Mouse (Mus musculus): Measurements from ENCODE around the gene Slc7a11. TPM values are rescaled to one million over a fixed set of nuclear protein-coding genes. Genes with fewer than 3 reads are reported as not detected.

Slc7a11 gene
- polyA plus RNA-seq, 1 experiment, result 11.3 TPM

DNA sequence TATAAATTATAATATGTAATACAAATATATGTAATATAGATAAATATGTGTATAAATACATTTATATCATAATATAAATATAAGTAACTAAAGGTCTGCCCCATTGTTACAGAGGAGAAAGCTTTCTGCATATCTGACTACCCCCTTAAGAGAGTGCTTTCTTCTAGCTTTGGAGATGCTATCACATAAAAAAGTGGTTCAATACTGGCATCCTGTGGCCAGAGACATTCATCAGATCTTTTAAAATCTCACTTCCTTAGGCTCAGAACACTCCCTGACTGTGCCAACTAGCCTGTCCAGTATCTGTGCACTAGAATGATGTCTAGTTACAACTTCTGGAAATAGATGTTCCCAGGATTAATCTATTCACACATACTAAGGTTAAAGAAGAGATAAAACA is 67.9 kb downstream of the Slc7a11 start:
- H3K4me3 ChIP-seq (ENCODE audit: control insufficient read depth, insufficient read depth, low read length), result no peak overlapping the region
- no peaks in the 10 kb centered on the region; the same call in 1 of the 2 replicates for H3K4me1 ChIP-seq (replicated peaks; ENCODE audit: control insufficient read depth, insufficient read depth, low read length)
- H3K36me3 ChIP-seq (ENCODE audit: control insufficient read depth, insufficient read depth, low read length), result peaks cover 29% of the 10 kb centered on the region
- TF ChIP-seq POLR2A (IDR thresholded peaks at IDR 0.05; ENCODE audit: control insufficient read depth, extremely low read depth, insufficient read depth, low read length, poor library complexity) (no peak), CTCF (IDR thresholded peaks at IDR 0.05; ENCODE audit: borderline replicate concordance, control insufficient read depth, extremely low read depth, insufficient read depth, low read length, poor library complexity) (no peak)
- no peak for DNase-seq
- no peaks in the 10 kb centered on the region for H3K27me3 ChIP-seq (ENCODE audit: control insufficient read depth, insufficient read depth, low read length)
- H3K27ac ChIP-seq (ENCODE audit: control insufficient read depth, insufficient read depth, low read length), result no peak overlapping the region

DNA sequence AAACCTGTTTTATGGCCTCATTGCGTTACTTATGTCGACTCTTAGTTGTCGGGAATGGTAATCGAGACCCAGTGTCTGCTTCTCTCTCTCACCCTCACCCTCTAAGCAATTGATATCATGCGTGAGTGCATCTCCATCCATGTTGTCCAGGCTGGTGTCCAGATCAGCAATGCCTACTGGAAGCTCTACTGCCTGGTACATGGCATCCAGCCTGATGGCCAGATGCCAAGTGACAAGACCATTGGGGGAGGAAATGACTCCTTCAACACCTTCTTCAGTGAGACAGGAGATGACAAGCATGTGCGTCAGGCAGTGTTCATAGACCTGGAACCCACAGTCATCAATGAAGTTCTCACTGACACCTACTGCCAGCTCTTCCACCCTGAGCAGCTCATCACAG is 73.6 kb downstream of the Slc7a11 start:
- H3K27me3 ChIP-seq (ENCODE audit: control insufficient read depth, insufficient read depth, low read length), result no peaks in the 10 kb centered on the region
- no peak overlapping the region for H3K27ac ChIP-seq (ENCODE audit: control insufficient read depth, insufficient read depth, low read length)
- TF ChIP-seq POLR2A (IDR thresholded peaks at IDR 0.05; ENCODE audit: control insufficient read depth, extremely low read depth, insufficient read depth, low read length, poor library complexity), result no peak
- TF ChIP-seq CTCF (IDR thresholded peaks at IDR 0.05; ENCODE audit: borderline replicate concordance, control insufficient read depth, extremely low read depth, insufficient read depth, low read length, poor library complexity), result no peak
- no peak for DNase-seq
- H3K36me3 ChIP-seq (ENCODE audit: control insufficient read depth, insufficient read depth, low read length), result no peaks in the 10 kb centered on the region; the same call in 1 of the 2 replicates
- 96% methylated on average over 6 of the region's 6 CpGs for WGBS
- peaks cover 3% of the 10 kb centered on the region; the same call in 1 of the 2 replicates for H3K4me1 ChIP-seq (replicated peaks; ENCODE audit: control insufficient read depth, insufficient read depth, low read length)
- no peak overlapping the region for H3K4me3 ChIP-seq (ENCODE audit: control insufficient read depth, insufficient read depth, low read length)

DNA sequence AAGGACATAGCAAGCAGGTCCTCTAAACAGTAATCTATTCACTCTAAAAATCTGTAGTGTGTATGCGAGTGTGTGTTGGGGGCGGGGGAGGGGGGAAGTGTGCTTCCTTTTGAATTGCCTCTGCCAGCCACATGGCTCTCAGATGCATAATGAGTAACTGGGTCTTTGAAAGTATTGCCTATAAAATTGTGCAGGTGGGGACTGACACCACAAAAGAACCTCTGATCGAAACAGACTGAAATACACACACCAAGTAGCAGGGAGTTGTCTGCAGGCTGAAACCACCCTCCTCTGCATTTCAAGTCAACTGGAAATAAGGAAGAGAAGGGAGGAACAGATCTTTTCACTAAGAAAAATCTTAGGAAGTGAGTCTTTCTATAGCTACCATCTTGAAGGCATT is 76.2 kb downstream of the Slc7a11 start:
- H3K36me3 ChIP-seq (ENCODE audit: control insufficient read depth, insufficient read depth, low read length), result no peaks in the 10 kb centered on the region
- H3K27me3 ChIP-seq (ENCODE audit: control insufficient read depth, insufficient read depth, low read length), result no peaks in the 10 kb centered on the region
- 75% methylated on average over 3 of the region's 3 CpGs for WGBS
- H3K4me1 ChIP-seq (replicated peaks; ENCODE audit: control insufficient read depth, insufficient read depth, low read length), result peaks cover 3% of the 10 kb centered on the region; the same call in 1 of the 2 replicates
- DNase-seq, result no peak
- H3K4me3 ChIP-seq (ENCODE audit: control insufficient read depth, insufficient read depth, low read length), result no peak overlapping the region
- H3K27ac ChIP-seq (ENCODE audit: control insufficient read depth, insufficient read depth, low read length), result no peak overlapping the region
- TF ChIP-seq POLR2A (IDR thresholded peaks at IDR 0.05; ENCODE audit: control insufficient read depth, extremely low read depth, insufficient read depth, low read length, poor library complexity), result no peak
- no peak for TF ChIP-seq CTCF (IDR thresholded peaks at IDR 0.05; ENCODE audit: borderline replicate concordance, control insufficient read depth, extremely low read depth, insufficient read depth, low read length, poor library complexity)

DNA sequence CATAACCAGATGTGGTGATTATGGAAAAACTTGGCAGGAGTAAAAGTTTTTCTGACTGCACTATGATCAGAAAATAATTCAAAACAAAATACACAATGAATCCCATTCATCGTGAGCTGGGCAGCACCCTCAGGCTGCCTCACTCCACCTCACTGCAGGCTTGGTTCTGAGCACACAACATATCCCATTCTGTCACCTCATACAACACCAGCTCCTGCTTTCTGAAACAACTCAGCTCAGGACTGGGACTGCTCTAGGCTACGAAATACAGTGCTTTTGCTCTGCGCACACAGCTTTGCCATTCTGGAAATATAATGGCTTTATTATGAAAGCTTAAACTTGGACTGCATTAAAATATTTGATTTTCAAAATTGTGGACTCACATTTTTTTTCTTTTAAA is 79.8 kb downstream of the Slc7a11 start:
- 96% methylated on average over 3 of the region's 3 CpGs for WGBS
- no peak overlapping the region for H3K4me3 ChIP-seq (ENCODE audit: control insufficient read depth, insufficient read depth, low read length)
- DNase-seq, result no peak
- peaks cover 3% of the 10 kb centered on the region; the same call in 1 of the 2 replicates for H3K4me1 ChIP-seq (replicated peaks; ENCODE audit: control insufficient read depth, insufficient read depth, low read length)
- no peaks in the 10 kb centered on the region for H3K27me3 ChIP-seq (ENCODE audit: control insufficient read depth, insufficient read depth, low read length)
- no peak overlapping the region for H3K27ac ChIP-seq (ENCODE audit: control insufficient read depth, insufficient read depth, low read length)
- no peak for TF ChIP-seq CTCF (IDR thresholded peaks at IDR 0.05; ENCODE audit: borderline replicate concordance, control insufficient read depth, extremely low read depth, insufficient read depth, low read length, poor library complexity)
- TF ChIP-seq POLR2A (IDR thresholded peaks at IDR 0.05; ENCODE audit: control insufficient read depth, extremely low read depth, insufficient read depth, low read length, poor library complexity), result no peak
- no peaks in the 10 kb centered on the region for H3K36me3 ChIP-seq (ENCODE audit: control insufficient read depth, insufficient read depth, low read length)

DNA sequence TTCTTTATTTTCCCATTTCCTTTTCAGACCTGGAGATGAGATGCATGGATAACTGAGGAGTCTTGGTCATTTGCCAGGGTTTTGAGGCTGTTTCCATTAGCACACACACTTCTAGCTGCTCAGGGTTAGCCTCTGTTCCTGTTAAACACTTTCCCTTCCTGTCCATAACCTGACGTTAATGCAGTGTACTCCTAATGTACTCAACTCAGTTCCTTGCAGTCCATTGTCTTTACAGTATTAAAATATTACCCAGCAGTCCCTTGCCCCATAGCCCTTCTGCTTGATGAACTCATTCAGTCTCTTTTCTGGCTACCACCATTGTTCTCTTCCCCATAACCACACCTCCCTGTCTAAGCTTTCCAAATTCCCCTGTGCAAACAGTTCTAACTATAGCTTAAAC is 96.3 kb downstream of the Slc7a11 start:
- Histone ChIP-seq H3K27ac (ENCODE audit: control insufficient read depth, insufficient read depth, low read length) (no peak overlapping the region), H3K36me3 (ENCODE audit: control insufficient read depth, insufficient read depth, low read length) (no peaks in the 10 kb centered on the region), H3K4me1 (replicated peaks; ENCODE audit: control insufficient read depth, insufficient read depth, low read length) (no peaks in the 10 kb centered on the region), H3K27me3 (ENCODE audit: control insufficient read depth, insufficient read depth, low read length) (no peaks in the 10 kb centered on the region), H3K4me3 (ENCODE audit: control insufficient read depth, insufficient read depth, low read length) (no peak overlapping the region)
- no peak for DNase-seq
- WGBS, result 27% methylated on average over 1 of the region's 1 CpGs
- TF ChIP-seq CTCF (IDR thresholded peaks at IDR 0.05; ENCODE audit: borderline replicate concordance, control insufficient read depth, extremely low read depth, insufficient read depth, low read length, poor library complexity) (no peak), POLR2A (IDR thresholded peaks at IDR 0.05; ENCODE audit: control insufficient read depth, extremely low read depth, insufficient read depth, low read length, poor library complexity) (no peak)

DNA sequence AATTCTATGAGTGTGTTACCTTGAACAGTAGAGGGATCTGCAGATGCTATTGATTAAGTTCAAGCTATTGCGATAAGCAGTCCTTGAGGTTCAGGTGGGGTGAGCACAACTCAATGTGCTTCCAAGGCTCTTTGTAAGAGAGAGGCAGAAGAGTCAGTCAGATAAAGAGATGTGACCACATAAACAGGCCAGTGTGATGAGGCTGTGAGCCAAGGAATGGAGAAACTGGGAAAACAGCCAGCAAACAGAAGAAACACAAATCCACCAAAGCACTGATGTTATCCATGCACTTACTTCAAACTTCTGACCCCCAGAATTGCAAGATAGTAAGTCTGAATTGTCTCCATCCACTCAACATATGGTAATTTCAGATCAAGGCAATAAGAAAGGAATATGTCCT is 99.0 kb downstream of the Slc7a11 start:
- Histone ChIP-seq H3K27me3 (ENCODE audit: control insufficient read depth, insufficient read depth, low read length) (no peaks in the 10 kb centered on the region), H3K4me3 (ENCODE audit: control insufficient read depth, insufficient read depth, low read length) (no peak overlapping the region), H3K27ac (ENCODE audit: control insufficient read depth, insufficient read depth, low read length) (no peak overlapping the region), H3K4me1 (replicated peaks; ENCODE audit: control insufficient read depth, insufficient read depth, low read length) (no peaks in the 10 kb centered on the region), H3K36me3 (ENCODE audit: control insufficient read depth, insufficient read depth, low read length) (no peaks in the 10 kb centered on the region)
- TF ChIP-seq CTCF (IDR thresholded peaks at IDR 0.05; ENCODE audit: borderline replicate concordance, control insufficient read depth, extremely low read depth, insufficient read depth, low read length, poor library complexity) (no peak), POLR2A (IDR thresholded peaks at IDR 0.05; ENCODE audit: control insufficient read depth, extremely low read depth, insufficient read depth, low read length, poor library complexity) (no peak)
- DNase-seq, result no peak
- WGBS, result 98% methylated on average over 1 of the region's 1 CpGs

DNA sequence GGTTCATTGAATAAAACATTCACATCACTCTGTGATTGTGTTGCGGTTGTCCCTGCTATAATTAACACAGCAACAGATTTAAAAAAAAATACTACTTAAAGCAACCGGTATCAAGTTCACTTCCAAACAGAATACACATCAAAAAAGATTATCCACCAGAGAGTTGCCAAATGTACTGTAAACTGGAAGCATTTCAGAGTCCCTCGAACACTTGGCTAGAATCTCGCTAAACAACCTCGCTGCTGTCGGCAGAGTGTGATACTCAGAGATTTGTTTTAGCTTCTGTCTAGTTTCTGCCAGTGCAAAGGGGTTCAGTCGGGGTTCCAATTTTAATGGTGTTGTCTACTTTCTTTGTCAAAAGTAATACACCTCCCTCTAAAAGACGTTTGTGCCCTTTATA is 118.9 kb downstream of the Slc7a11 start:
- WGBS, result 91% methylated on average over 8 of the region's 8 CpGs
- no peak for DNase-seq
- Histone ChIP-seq H3K4me3 (ENCODE audit: control insufficient read depth, insufficient read depth, low read length) (no peak overlapping the region), H3K36me3 (ENCODE audit: control insufficient read depth, insufficient read depth, low read length) (no peaks in the 10 kb centered on the region), H3K4me1 (replicated peaks; ENCODE audit: control insufficient read depth, insufficient read depth, low read length) (no peaks in the 10 kb centered on the region), H3K27ac (ENCODE audit: control insufficient read depth, insufficient read depth, low read length) (no peak overlapping the region), H3K27me3 (ENCODE audit: control insufficient read depth, insufficient read depth, low read length) (no peaks in the 10 kb centered on the region)
- TF ChIP-seq CTCF (IDR thresholded peaks at IDR 0.05; ENCODE audit: borderline replicate concordance, control insufficient read depth, extremely low read depth, insufficient read depth, low read length, poor library complexity) (no peak), POLR2A (IDR thresholded peaks at IDR 0.05; ENCODE audit: control insufficient read depth, extremely low read depth, insufficient read depth, low read length, poor library complexity) (no peak)

All from thymus, adult 2 months (tissue).